Mouse (Mus musculus) layer of hippocampus, adult 8-10 months (tissue): Measurements from ENCODE around the gene Pcgf6. TPM values are rescaled to one million over a fixed set of nuclear protein-coding genes. Genes with fewer than 3 reads are reported as not detected.

Experiments used
- DNase-seq, 2 experiments: peaks; one replicate each; pipeline ENCODE4 v3.0.0; 2022; ENCODE audit warnings: low spot score in 2 of 2
- total RNA-seq, 4 experiments: library from RNA; stranded (reverse); gene quantifications; 2 replicates each; pipeline ENCODE4 v1.2.4; 2022

The Pcgf6 gene
- total RNA-seq = 10 to 100 TPM; 17.7 to 27.8 (median 21.1) TPM

DNA sequence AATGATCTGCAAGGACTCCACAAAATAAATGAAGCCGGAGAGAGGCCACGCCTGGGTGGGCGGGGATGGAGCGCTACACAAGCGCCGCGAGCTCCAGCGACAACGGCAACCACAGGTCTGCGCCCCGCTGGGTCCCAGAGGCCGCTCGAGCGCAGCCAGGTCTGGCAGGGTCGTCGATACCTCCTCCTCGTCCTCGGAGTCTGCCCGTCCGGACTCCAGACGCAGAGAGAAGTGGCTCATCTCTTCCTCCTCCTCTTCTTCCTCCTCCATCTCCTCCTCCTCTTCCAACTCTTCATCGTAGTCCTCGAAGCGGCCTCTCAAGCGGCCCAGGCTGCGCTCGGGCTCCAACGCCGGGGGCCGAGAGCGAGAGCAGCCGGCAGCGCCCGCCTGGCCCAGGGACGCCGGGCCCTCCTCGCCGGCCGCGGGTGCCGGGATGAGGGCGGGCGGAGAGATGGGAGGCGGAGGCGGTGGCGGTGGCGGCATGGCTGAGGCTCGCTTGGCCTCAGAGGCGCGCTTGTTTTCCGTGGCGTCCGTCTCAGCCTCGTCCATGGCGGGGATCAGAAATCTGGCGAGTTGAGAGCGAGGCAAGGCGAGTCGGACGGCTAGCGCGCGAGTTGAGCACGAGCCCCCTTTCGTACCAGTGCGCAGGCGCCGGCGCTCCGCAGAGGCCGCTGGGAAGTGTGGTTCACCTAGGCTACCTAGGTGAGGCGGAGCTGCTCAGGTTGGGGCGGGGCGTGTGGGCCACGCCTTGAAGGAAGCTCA, at the start of gene Pcgf6:
Pcgf6 (minus strand) TSS at position 636 of the 762 bp plus-strand sequence.
- peak; percentile 52 to 76 for DNase-seq

DNA sequence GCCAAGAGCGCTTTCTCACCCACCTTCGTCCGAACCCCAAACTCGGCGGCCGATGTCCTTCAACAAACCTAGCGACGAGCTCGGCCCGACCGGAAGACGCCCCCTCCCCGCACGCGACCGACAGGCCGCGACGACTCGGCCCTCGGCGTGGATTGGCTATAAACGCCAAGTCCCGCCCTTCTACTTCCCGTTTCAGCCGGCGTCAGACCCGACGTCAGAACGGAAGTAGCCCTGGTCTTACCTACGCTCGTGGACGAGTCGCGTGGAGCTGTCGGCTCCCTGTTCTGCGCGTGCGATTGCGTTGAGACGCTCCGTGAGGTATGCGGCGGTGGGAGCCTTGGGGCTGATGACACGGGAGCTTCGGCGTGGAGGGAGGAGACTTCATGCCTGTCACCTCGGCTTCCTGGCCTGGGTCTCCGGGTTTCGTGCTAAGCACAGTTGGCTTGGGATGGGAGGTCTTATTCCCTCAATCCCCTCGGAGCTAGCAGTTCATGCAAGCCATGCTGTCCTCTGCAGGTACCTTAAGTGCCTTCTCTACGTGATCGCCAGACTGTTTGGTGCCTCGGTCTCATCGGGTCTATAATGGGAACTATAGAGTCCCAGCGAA, 39.9 kb upstream of the Pcgf6 start, which contains the start of the genes Usmg5 and Pdcd11:
Usmg5 (minus strand) TSS at position 98 of the 607 bp plus-strand sequence.
Pdcd11 (plus strand) TSS at position 219 of the 607 bp plus-strand sequence.
- peak; percentile 96 to 97 for DNase-seq

DNA sequence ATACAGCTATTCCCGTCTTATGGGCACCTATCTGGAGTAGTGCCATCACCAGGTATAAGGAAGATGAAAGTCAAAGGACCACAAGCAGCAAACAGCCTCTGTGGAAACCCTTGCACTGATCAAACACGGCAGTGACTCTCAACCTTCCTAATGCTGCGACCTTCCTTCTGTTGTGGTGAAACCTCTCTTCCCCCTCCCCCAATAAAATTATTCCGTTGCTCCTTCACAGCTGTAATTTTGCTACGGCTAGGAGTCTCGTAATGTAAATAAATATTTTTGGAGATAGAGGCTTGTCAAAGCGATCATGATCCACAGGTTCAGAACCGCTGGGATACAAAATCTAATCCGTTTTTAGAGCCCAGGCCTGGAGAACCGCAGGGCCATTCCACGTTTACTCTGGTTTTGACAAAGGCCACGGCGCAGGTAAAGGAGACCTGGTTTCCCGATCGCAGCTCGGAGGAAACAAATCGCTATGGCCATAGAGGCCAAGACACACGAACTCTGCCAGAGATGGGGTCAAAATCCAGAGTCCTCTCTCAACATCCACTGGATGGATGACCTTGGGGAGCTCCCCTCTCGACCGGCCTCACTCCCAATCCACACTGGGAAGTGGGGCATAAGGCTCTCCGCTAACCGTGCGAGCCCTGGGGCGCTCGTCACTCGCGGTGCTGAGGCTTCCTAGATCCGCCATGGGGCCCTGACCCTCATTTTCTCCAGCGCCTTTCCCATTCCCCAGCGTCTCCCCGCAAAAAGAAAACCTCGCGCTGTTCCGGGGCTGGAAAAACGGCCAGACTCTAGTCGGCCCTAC, 39.2 kb upstream of the Pcgf6 start:
- peak in 1 of 2 experiments; percentile 17 for DNase-seq

- no peak for DNase-seq
Observed at GRCm38 (mm10) chr19:47088226-47088625, 37.5 kb upstream of the Pcgf6 start.

DNA sequence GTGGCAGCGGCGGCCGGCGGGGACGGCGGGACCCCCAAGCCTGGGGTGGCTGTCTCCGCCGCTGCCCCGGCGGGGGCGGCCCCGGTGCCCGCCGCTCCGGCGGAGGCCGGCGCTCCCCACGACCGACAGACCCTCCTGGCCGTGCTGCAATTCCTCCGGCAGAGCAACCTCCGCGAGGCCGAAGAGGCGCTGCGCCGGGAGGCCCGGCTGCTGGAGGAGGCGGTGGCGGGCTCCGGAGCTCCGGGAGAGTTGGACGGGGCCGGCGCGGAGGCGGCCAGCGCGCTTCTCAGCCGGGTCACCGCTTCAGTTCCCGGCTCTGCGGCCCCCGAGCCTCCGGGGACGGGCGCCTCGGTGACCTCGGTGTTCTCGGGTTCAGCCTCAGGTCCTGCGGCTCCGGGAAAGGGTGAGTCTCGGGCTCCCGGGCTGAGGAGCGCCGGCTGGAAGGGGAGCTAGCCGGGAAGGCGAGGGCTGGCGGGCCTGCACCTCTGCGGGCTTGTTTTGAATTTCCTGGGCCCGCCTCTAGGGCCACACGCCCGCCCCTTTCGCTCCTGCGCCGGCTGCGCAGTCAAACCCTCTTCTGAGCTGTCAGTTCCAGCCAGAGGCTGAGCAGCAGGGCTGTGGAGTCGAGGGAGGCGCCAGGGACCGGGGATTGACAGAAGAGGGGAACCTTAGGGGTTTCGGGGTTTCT, 17.4 kb upstream of the Pcgf6 start:
- DNase-seq = peak; percentile 67 to 69

GRCm38 (mm10) chr19:47067096-47067882, 16.6 kb upstream of the Pcgf6 start, which contains the start of gene Taf5:
TSS of gene Taf5 (plus strand) at chr19:47067746.
- DNase-seq = peak; percentile 94 to 96

- no peak for DNase-seq
Observed at GRCm38 (mm10) chr19:47065860-47066259, 15.2 kb upstream of the Pcgf6 start.

DNA sequence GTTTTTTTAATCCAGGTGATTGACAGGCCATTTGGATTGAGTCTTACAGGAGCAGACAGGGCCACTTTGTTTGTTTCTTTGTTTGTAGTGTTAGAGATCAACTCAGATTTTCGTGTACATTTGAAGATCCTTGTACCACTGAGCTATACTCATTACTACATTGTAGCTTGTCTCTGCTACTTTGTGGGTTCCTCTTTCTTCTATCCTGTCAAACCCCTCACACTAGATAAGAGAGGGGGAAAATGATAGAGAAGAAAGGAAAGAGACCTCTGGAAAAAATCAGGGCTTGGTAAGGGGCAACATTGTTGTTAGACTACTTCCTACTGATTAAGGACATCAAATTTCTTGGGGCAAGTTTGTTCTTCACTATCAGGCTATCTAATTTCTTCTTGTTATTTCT, 7.0 kb upstream of the Pcgf6 start:
- DNase-seq = no peak

DNA sequence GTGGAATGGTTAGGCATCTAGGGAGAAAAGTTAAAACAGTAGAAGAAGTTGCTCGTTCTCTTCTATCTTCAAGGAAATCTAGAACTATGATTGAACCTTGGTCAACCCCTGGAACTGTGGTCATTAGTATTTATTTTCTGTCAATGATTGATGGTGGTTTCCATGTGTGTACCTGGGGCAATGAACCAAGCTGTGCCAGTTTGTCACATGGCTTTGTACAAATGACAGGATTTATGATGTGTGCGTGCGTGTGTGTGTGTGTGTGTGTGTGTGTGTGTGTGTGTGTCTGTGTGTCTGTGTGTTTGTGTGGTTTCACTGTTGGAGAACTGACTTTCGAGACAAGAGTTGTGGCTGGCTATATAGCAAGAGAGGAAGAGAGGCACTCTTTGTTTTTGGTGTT, 2.8 kb upstream of the Pcgf6 start:
- DNase-seq = no peak

DNA sequence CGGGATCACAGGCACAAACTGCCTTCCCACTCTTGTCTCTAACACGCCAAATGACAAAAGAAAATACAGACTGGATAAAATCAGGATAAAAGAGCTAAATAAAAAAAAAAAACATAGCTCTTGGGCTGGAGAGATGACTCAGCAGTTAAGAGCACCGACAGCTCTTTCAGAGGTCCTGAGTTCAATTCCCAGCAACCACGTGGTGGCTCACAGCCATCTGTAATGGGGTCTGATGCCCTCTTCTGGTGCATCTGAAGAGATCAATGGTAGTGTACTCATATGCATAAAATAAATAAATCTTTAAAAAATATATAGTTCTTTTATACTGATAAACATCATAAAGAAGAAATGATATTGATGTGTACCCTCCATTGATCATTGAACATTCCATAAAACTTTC, 2.2 kb upstream of the Pcgf6 start:
- no peak for DNase-seq

DNA sequence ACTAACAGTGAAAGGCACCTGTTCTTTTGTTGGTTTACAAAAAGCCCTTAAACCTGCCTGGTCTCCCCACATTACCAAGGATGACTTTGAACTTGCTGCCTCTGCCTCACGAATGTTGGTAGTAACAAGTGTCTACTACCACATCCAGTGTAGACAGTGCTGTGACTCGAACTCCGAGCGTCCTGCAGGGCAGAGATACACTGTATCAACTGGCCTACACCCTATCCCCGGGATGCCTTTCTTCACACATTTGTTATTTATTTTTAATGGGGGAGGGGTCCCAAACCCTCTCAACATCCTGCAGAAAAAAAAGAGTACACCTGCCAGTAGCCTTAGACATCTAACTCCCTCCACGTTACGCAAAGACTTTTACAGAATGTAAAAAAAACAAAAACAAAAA, 866 bp downstream of the Pcgf6 start:
- no peak for DNase-seq

DNA sequence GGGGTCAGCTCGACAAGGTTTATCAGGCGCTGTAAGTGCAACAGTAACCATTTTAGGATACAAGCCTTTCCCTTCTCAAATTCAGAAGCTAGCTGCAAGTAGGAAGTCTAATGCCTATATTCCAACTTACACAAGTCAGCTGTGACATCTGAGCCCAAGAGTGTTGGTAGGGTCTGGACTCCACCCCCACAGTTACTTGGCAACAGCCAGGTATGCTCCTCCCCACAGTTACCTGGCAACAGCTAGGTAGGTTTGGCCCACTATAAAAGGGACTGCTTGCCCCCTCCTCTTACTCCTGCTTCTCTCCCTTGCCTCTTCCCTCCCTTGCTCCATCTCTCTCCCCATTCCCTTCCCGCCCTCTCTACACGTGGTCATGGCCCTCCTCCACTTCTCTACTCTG, 1.6 kb downstream of the Pcgf6 start:
- DNase-seq = no peak

DNA sequence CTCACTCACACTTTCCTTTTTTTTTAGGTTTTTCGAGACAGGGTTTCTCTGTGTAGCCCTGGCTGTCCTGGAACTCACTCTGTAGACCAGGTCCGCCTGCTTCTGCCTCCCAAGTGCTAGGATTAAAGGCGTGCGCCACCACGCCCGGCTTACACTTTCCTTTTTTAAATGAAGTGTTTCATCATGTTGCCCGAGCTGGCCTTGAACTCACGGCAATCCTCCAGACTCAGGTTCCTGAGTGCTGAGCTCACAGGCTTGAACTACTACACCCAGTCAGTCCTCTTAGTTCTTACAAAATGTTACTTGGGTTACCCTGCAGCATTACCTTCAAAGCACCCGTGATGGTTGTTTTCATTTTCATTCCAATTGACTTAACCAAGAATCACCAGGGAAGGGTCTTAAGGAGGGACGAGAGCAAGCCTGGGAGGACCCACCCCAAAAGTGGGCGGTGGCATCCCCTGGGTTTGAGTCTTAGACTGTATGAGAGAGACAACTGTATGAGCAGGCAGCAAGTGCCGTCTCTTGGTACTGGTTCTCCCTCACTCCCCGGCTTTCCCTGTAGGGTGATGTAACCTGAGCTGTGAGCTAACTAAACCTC, 3.4 kb downstream of the Pcgf6 start:
- DNase-seq = no peak

- DNase-seq = no peak
Observed at GRCm38 (mm10) chr19:47046343-47046742, 4.4 kb downstream of the Pcgf6 start.

- no peak for DNase-seq
Observed at GRCm38 (mm10) chr19:47043608-47044007, 7.1 kb downstream of the Pcgf6 start.

- DNase-seq = no peak
Observed at GRCm38 (mm10) chr19:47040720-47041473, 9.8 kb downstream of the Pcgf6 start.

- no peak for DNase-seq
Observed at GRCm38 (mm10) chr19:47036596-47036995, 14.1 kb downstream of the Pcgf6 start.

GRCm38 (mm10) chr19:47034916-47035315, 15.8 kb downstream of the Pcgf6 start:
- DNase-seq = no peak

- DNase-seq = no peak
Observed at GRCm38 (mm10) chr19:47031770-47032169, 18.9 kb downstream of the Pcgf6 start.
